Mouse (Mus musculus) thymus, postnatal 25 days (tissue): Measurements from ENCODE around the gene Edn2.

Source experiments
- DNase-seq: peaks from one replicate; pipeline ENCODE4 v3.0.0; 2022

The Edn2 gene

GRCm38 (mm10) chr4:120158714-120159310 lies 2.2 kb upstream of the Edn2 start:
- DNase-seq: no peak

GRCm38 (mm10) chr4:120162586-120162985 lies 1.6 kb downstream of the Edn2 start:
- DNase-seq: no peak

- no peak for DNase-seq
These were observed 2.2 kb downstream of the Edn2 start for GRCm38 (mm10) chr4:120163242-120163641.

- DNase-seq: no peak
These were observed 3.3 kb downstream of the Edn2 start for GRCm38 (mm10) chr4:120164316-120164715.

- no peak for DNase-seq
These were observed 6.8 kb downstream of the Edn2 start for GRCm38 (mm10) chr4:120167778-120168177.

GRCm38 (mm10) chr4:120168346-120168745 lies 7.3 kb downstream of the Edn2 start:
- no peak for DNase-seq

- DNase-seq: no peak
These were observed 9.5 kb downstream of the Edn2 start for GRCm38 (mm10) chr4:120170387-120170936.

GRCm38 (mm10) chr4:120172050-120172684 lies 11.2 kb downstream of the Edn2 start:
- no peak for DNase-seq

- no peak for DNase-seq
These were observed 18.1 kb downstream of the Edn2 start for GRCm38 (mm10) chr4:120179123-120179522.

GRCm38 (mm10) chr4:120180535-120180934 lies 19.5 kb downstream of the Edn2 start:
- no peak for DNase-seq

GRCm38 (mm10) chr4:120184374-120184991 lies 23.5 kb downstream of the Edn2 start:
- DNase-seq: no peak

- DNase-seq: no peak
These were observed 25.4 kb downstream of the Edn2 start for GRCm38 (mm10) chr4:120186441-120186840.

- no peak for DNase-seq
These were observed 25.9 kb downstream of the Edn2 start for GRCm38 (mm10) chr4:120186934-120187333.

GRCm38 (mm10) chr4:120188204-120188603 lies 27.2 kb downstream of the Edn2 start:
- no peak for DNase-seq

- no peak for DNase-seq
These were observed 27.7 kb downstream of the Edn2 start for GRCm38 (mm10) chr4:120188651-120189161.

- DNase-seq: no peak
These were observed 28.9 kb downstream of the Edn2 start for GRCm38 (mm10) chr4:120189941-120190340.

- DNase-seq: no peak
These were observed 31.0 kb downstream of the Edn2 start for GRCm38 (mm10) chr4:120191987-120192386.

GRCm38 (mm10) chr4:120194026-120194425 lies 33.0 kb downstream of the Edn2 start:
- DNase-seq: no peak

GRCm38 (mm10) chr4:120194965-120195364 lies 34.0 kb downstream of the Edn2 start:
- no peak for DNase-seq

GRCm38 (mm10) chr4:120199184-120199885 lies 38.3 kb downstream of the Edn2 start:
- no peak for DNase-seq

- no peak for DNase-seq
These were observed 39.7 kb downstream of the Edn2 start for GRCm38 (mm10) chr4:120200551-120201266.

GRCm38 (mm10) chr4:120204357-120204942 lies 43.4 kb downstream of the Edn2 start:
- no peak for DNase-seq
